In the genomic region with DNA sequence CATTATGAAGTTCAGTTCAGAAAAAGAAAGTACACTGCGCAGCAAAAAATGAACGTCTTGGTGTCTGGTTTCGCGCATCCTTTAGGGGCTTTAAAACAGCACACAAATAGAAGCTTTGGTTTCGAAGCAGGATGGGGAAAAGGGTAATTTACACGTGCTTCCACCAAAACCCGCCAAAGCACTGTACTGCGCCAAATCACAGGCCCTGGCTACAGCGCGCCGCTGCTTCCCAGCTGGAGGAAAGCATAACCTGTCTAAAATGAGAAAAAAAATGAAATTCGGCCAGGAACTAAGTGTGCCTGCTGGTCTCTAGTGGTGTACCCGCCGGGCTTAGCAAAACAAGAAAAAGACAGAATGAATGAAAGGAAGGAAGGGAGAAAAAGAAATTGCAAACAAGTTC, we compare ENCODE assay signal across 9 mouse cellular contexts. TPM values are rescaled to one million over a fixed set of nuclear protein-coding genes. Genes with fewer than 3 reads are reported as not detected.
DNase-seq lines count a peak whose midpoint lies in the region; ATAC-seq lines count a peak whose summit lies in the region.
"Had no signal": no experiment of that assay in that cellular context is flagged by ENCODE, and none has a peak within 500 bp of the region (broad histone marks: within the 10 kb centered on the region; RNA-seq: fewer than 3 reads in every experiment).

No protein-coding gene starts in this region.

- peaks cover 7% of the 10 kb centered on the region for H3K36me3 ChIP-seq in kidney, embryonic 14.5 days (ENCODE audit: control insufficient read depth, insufficient read depth, low read length)
- H3K36me3 ChIP-seq in liver, embryonic 13.5 days = peaks cover 13% of the 10 kb centered on the region
- peaks cover 10% of the 10 kb centered on the region for H3K36me3 ChIP-seq in neural tube, embryonic 15.5 days

- peak overlapping the region; percentile 47; the same call in 1 of the 2 replicates for H3K9ac ChIP-seq in kidney, embryonic 14.5 days (ENCODE audit: low read depth, low read length)
- H3K9ac ChIP-seq in liver, embryonic 13.5 days = peak overlapping the region; percentile 76
- peak overlapping the region; percentile 55 for H3K9ac ChIP-seq in neural tube, embryonic 15.5 days (replicated peaks)

- peak overlapping the region; percentile 74 for H3K4me3 ChIP-seq in kidney, embryonic 14.5 days (ENCODE audit: low read length)
- peak overlapping the region; percentile 83 for H3K4me3 ChIP-seq in liver, embryonic 13.5 days (replicated peaks)
- peak overlapping the region; percentile 61 for H3K4me3 ChIP-seq in neural tube, embryonic 15.5 days (replicated peaks)

- 0 out of 2 replicates have a peak overlapping the region, but pooled peaks have one; percentile 30 for H3K27ac ChIP-seq in kidney, embryonic 14.5 days (ENCODE audit: low read depth, low read length)
- peak overlapping the region; percentile 75 for H3K27ac ChIP-seq in liver, embryonic 13.5 days
- H3K27ac ChIP-seq in neural tube, embryonic 15.5 days (replicated peaks) = peak overlapping the region; percentile 78

- no peaks in the 10 kb centered on the region for H3K9me3 ChIP-seq in kidney, embryonic 14.5 days (ENCODE audit: control insufficient read depth, low read length)
- H3K9me3 ChIP-seq in liver, embryonic 13.5 days (replicated peaks) = no peaks in the 10 kb centered on the region
- no peaks in the 10 kb centered on the region for H3K9me3 ChIP-seq in neural tube, embryonic 15.5 days (replicated peaks)

- 0% methylated on average over 14 of the region's 14 CpGs for WGBS in kidney, embryonic 14.5 days
- WGBS in liver, embryonic 13.5 days (ENCODE audit: insufficient replicate concordance) = under 1% methylated on average over 14 of the region's 14 CpGs
- WGBS in neural tube, embryonic 15.5 days = 0% methylated on average over 14 of the region's 14 CpGs

- H3K4me1 ChIP-seq in kidney, embryonic 14.5 days (ENCODE audit: control insufficient read depth, insufficient read depth, low read length) = peaks cover 5% of the 10 kb centered on the region; the same call in 1 of the 2 replicates
- peaks cover 33% of the 10 kb centered on the region for H3K4me1 ChIP-seq in liver, embryonic 13.5 days (replicated peaks)
- peaks cover 42% of the 10 kb centered on the region for H3K4me1 ChIP-seq in neural tube, embryonic 15.5 days

- no peak for ATAC-seq in kidney, embryonic 14.5 days (ENCODE audit: low FRiP score, low TSS enrichment)
- no peak for ATAC-seq in liver, embryonic 13.5 days (ENCODE audit: low read depth)
- ATAC-seq in neural tube, embryonic 15.5 days (ENCODE audit: low FRiP score) = no peak

- peak; percentile 74 for DNase-seq in 3T3-L1 (ENCODE audit: low read depth, low spot score)
- peak; percentile 42 for DNase-seq in ES-CJ7 (ENCODE audit: low read depth, low spot score)
- DNase-seq in cerebellum, postnatal 25 days = peak; percentile 59 to 68
- peak; percentile 37 for DNase-seq in heart, adult 8-10 months (ENCODE audit: low spot score)
- DNase-seq in liver, embryonic 13.5 days = no peak
- no peak for DNase-seq in urinary bladder, postnatal 4 days (ENCODE audit: low spot score in 2 of 2)

- H3K27me3 ChIP-seq in kidney, embryonic 14.5 days (ENCODE audit: control insufficient read depth, insufficient read depth, low read length) = no peaks in the 10 kb centered on the region; the same call in 1 of the 2 replicates
- H3K27me3 ChIP-seq in liver, embryonic 13.5 days = peaks cover 33% of the 10 kb centered on the region
- H3K27me3 ChIP-seq in neural tube, embryonic 15.5 days (replicated peaks) = no peaks in the 10 kb centered on the region

- H3K4me2 ChIP-seq in kidney, embryonic 14.5 days (replicated peaks; ENCODE audit: low read depth, low read length) = peak overlapping the region; percentile 93
- peak overlapping the region; percentile 91 for H3K4me2 ChIP-seq in liver, embryonic 13.5 days
- peak overlapping the region; percentile 79 for H3K4me2 ChIP-seq in neural tube, embryonic 15.5 days

RNA-seq across cellular contexts. Expression of a gene that starts 1.0 kb away (rescaled TPM):
- not detected for total RNA-seq in heart, adult 8-10 months (2022)
- polyA plus RNA-seq in kidney, embryonic 14.5 days (2014; fragmentation: Nextera tagmentation; extraction: Ambion mirVana) = not detected in 2 replicates
- not detected in 2 replicates for polyA plus RNA-seq in liver, embryonic 13.5 days (2015; fragmentation: Nextera tagmentation; extraction: Ambion mirVana)
- polyA plus RNA-seq in neural tube, embryonic 15.5 days (2015; fragmentation: Nextera tagmentation; extraction: Ambion mirVana) = 0.59 and 1.2 TPM in 2 replicates
- total RNA-seq: gastrocnemius, adult 8-10 months had no signal

RNA-seq across cellular contexts. Expression of a gene that starts 1.1 kb away (rescaled TPM):
- total RNA-seq in heart, adult 8-10 months (2022) = 10 to 100 TPM; 10.1 to 13.4 (median 11.9) TPM
- 27.2 and 38.1 TPM in 2 replicates for polyA plus RNA-seq in kidney, embryonic 14.5 days (2014; fragmentation: Nextera tagmentation; extraction: Ambion mirVana)
- polyA plus RNA-seq in liver, embryonic 13.5 days (2015; fragmentation: Nextera tagmentation; extraction: Ambion mirVana) = 13.8 and 15.5 TPM in 2 replicates
- polyA plus RNA-seq in neural tube, embryonic 15.5 days (2015; fragmentation: Nextera tagmentation; extraction: Ambion mirVana) = 25.4 and 27.8 TPM in 2 replicates

RNA-seq across cellular contexts. Expression of a gene that starts 43.6 kb away (rescaled TPM):
- total RNA-seq in heart, adult 8-10 months (2022) = not detected
- polyA plus RNA-seq in kidney, embryonic 14.5 days (2014; fragmentation: Nextera tagmentation; extraction: Ambion mirVana) = not detected in 2 replicates
- polyA plus RNA-seq in liver, embryonic 13.5 days (2015; fragmentation: Nextera tagmentation; extraction: Ambion mirVana) = not detected in 2 replicates
- polyA plus RNA-seq in neural tube, embryonic 15.5 days (2015; fragmentation: Nextera tagmentation; extraction: Ambion mirVana) = not detected in 2 replicates
- total RNA-seq: gastrocnemius, adult 8-10 months had no signal

RNA-seq across cellular contexts. Expression of a gene that starts 47.0 kb away (rescaled TPM):
- not detected for total RNA-seq in heart, adult 8-10 months (2022)
- polyA plus RNA-seq in kidney, embryonic 14.5 days (2014; fragmentation: Nextera tagmentation; extraction: Ambion mirVana) = 1.9 and 2.5 TPM in 2 replicates
- 0.13 and 0.16 TPM in 2 replicates for polyA plus RNA-seq in liver, embryonic 13.5 days (2015; fragmentation: Nextera tagmentation; extraction: Ambion mirVana)
- polyA plus RNA-seq in neural tube, embryonic 15.5 days (2015; fragmentation: Nextera tagmentation; extraction: Ambion mirVana) = 0.79 and 0.97 TPM in 2 replicates
- total RNA-seq: gastrocnemius, adult 8-10 months had no signal

RNA-seq across cellular contexts. Expression of a gene that starts 52.9 kb away (rescaled TPM):
- total RNA-seq in heart, adult 8-10 months (2022) = 10 to 100 TPM; 13.6 to 19.5 (median 16.5) TPM
- polyA plus RNA-seq in kidney, embryonic 14.5 days (2014; fragmentation: Nextera tagmentation; extraction: Ambion mirVana) = 50.8 and 89.3 TPM in 2 replicates
- polyA plus RNA-seq in liver, embryonic 13.5 days (2015; fragmentation: Nextera tagmentation; extraction: Ambion mirVana) = 0.81 and 1.2 TPM in 2 replicates
- polyA plus RNA-seq in neural tube, embryonic 15.5 days (2015; fragmentation: Nextera tagmentation; extraction: Ambion mirVana) = 5.2 and 5.5 TPM in 2 replicates

Comparison
In these comparisons a context has a peak if more than half of its experiments do, and no peak if none do; other contexts are left out.
1. DNase-seq: peak in 3T3-L1 (single experiment), ES-CJ7 (single experiment), cerebellum, postnatal 25 days (2 of 2) and heart, adult 8-10 months (single experiment); none in liver, embryonic 13.5 days (single experiment) and urinary bladder, postnatal 4 days (0 of 2).
2. Peak in every context shown above with its lines, with median percentiles within 50 percentile points of each other: H3K27ac ChIP-seq, H3K4me2 ChIP-seq, H3K4me3 ChIP-seq and H3K9ac ChIP-seq.